In genomic region chr4:116819968-116820901, GRCm38 (mm10) we compare ENCODE assay signal across 9 mouse cellular contexts. TPM values are rescaled to one million over a fixed set of nuclear protein-coding genes. Genes with fewer than 3 reads are reported as not detected.
A peak's percentile ranks its signal among the peaks of the same experiment; 100 is the strongest.
DNase-seq lines count a peak whose midpoint lies in the region; ATAC-seq and TF ChIP-seq lines count a peak whose summit lies in the region.
"Had no signal": no experiment of that assay in that cellular context is flagged by ENCODE, and none has a peak within 500 bp of the region (broad histone marks: within the 10 kb centered on the region; RNA-seq: fewer than 3 reads in every experiment).

No protein-coding gene starts in this region.

- TF ChIP-seq CTCF in bone marrow, adult 2 months (IDR thresholded peaks at IDR 0.05; ENCODE audit: control insufficient read depth, insufficient read depth, low read length), result no peak

- WGBS in heart, embryonic 14.5 days, result 24% methylated on average over 32 of the region's 32 CpGs
- WGBS in bone marrow, adult 2 months, result 48% methylated on average over 32 of the region's 32 CpGs
- WGBS in hindbrain, embryonic 12.5 days, result 25% methylated on average over 32 of the region's 32 CpGs
- 19% methylated on average over 32 of the region's 32 CpGs for WGBS in midbrain, embryonic 14.5 days

- ATAC-seq in heart, embryonic 14.5 days (ENCODE audit: insufficient number of reproducible peaks, insufficient read depth, low FRiP score, low read depth), result no peak
- ATAC-seq in hindbrain, embryonic 12.5 days (ENCODE audit: low FRiP score), result peak; percentile 12
- ATAC-seq in midbrain, embryonic 14.5 days (ENCODE audit: low FRiP score, low TSS enrichment), result no peak
- ATAC-seq: Patski had no signal

- peak overlapping the region; percentile 100 for H3K4me2 ChIP-seq in heart, embryonic 14.5 days (ENCODE audit: low read length)
- H3K4me2 ChIP-seq in hindbrain, embryonic 12.5 days (replicated peaks), result peak overlapping the region; percentile 92
- H3K4me2 ChIP-seq in midbrain, embryonic 14.5 days (ENCODE audit: low read length), result peak overlapping the region; percentile 80

- H3K4me3 ChIP-seq in heart, embryonic 14.5 days (ENCODE audit: control insufficient read depth in 1 of 2, insufficient read depth in 1 of 2, low read depth in 1 of 2, low read length in 2 of 2), result peak overlapping the region; percentile 52 to 55
- no peak overlapping the region for H3K4me3 ChIP-seq in bone marrow, adult 2 months (replicated peaks; ENCODE audit: control insufficient read depth, low read depth, low read length)
- H3K4me3 ChIP-seq in hindbrain, embryonic 12.5 days, result peak overlapping the region; percentile 40
- peak overlapping the region; percentile 39 for H3K4me3 ChIP-seq in midbrain, embryonic 14.5 days (replicated peaks; ENCODE audit: low read depth, low read length)

- intact Hi-C loops in heart, postnatal 14 days (cut with DNase I), result no loop called here

- H3K9me3 ChIP-seq in heart, embryonic 14.5 days (ENCODE audit: control insufficient read depth, low read length), result no peaks in the 10 kb centered on the region
- no peaks in the 10 kb centered on the region for H3K9me3 ChIP-seq in hindbrain, embryonic 12.5 days (replicated peaks)
- H3K9me3 ChIP-seq in midbrain, embryonic 14.5 days (ENCODE audit: control insufficient read depth, low read length), result no peaks in the 10 kb centered on the region

- no peak overlapping the region for H3K27ac ChIP-seq in heart, embryonic 14.5 days (replicated peaks in 1 of 2; ENCODE audit: control insufficient read depth in 1 of 2, insufficient read depth in 1 of 2, low read depth in 2 of 2, low read length in 2 of 2)
- H3K27ac ChIP-seq in bone marrow, adult 2 months (ENCODE audit: control insufficient read depth, insufficient read depth, low read depth, low read length, poor library complexity), result no peak overlapping the region
- H3K27ac ChIP-seq in hindbrain, embryonic 12.5 days, result no peak overlapping the region
- H3K27ac ChIP-seq in midbrain, embryonic 14.5 days (replicated peaks; ENCODE audit: low read depth, low read length), result no peak overlapping the region

- DNase-seq in heart, postnatal 14 days, result no peak
- DNase-seq in midbrain, embryonic 14.5 days, result peak; percentile 19
- DNase-seq in ovary, adult 18-20 months (ENCODE audit: low spot score), result no peak
- no peak for DNase-seq in layer of hippocampus, adult 9-10 months (ENCODE audit: low spot score)
- DNase-seq in cerebellum, adult 11 months, result no peak

- H3K4me1 ChIP-seq in heart, embryonic 14.5 days (ENCODE audit: control insufficient read depth in 2 of 2, insufficient read depth in 2 of 2, low read length in 2 of 2), result peaks cover 7 to 9% of the 10 kb centered on the region in 2 experiments; a peak in 2 of 4 replicates
- H3K4me1 ChIP-seq in bone marrow, adult 2 months (ENCODE audit: control insufficient read depth, insufficient read depth, low read length), result no peaks in the 10 kb centered on the region; the same call in 1 of the 2 replicates
- H3K4me1 ChIP-seq in hindbrain, embryonic 12.5 days, result peaks cover 21% of the 10 kb centered on the region
- H3K4me1 ChIP-seq in midbrain, embryonic 14.5 days (ENCODE audit: control insufficient read depth, insufficient read depth, low read length), result peaks cover 13% of the 10 kb centered on the region

- TF ChIP-seq POLR2A in bone marrow, adult 2 months (IDR thresholded peaks at IDR 0.05; ENCODE audit: borderline replicate concordance, control insufficient read depth, low read depth, low read length), result peak; percentile 26; the same call in 1 of the 2 replicates

- H3K36me3 ChIP-seq in heart, embryonic 14.5 days (ENCODE audit: control insufficient read depth, insufficient read depth, low read length), result peaks cover 24% of the 10 kb centered on the region
- peaks cover 28% of the 10 kb centered on the region for H3K36me3 ChIP-seq in hindbrain, embryonic 12.5 days
- H3K36me3 ChIP-seq in midbrain, embryonic 14.5 days (ENCODE audit: control insufficient read depth, insufficient read depth, low read length), result no peaks in the 10 kb centered on the region

- H3K27me3 ChIP-seq in heart, embryonic 14.5 days (ENCODE audit: control insufficient read depth, insufficient read depth, low read length), result 0 out of 2 replicates have a peak, but pooled peaks cover 11% of the 10 kb centered on the region
- H3K27me3 ChIP-seq in hindbrain, embryonic 12.5 days, result peaks cover 24% of the 10 kb centered on the region
- peaks cover 22% of the 10 kb centered on the region; the same call in 1 of the 2 replicates for H3K27me3 ChIP-seq in midbrain, embryonic 14.5 days (ENCODE audit: control insufficient read depth, insufficient read depth, low read length)
- H3K27me3 ChIP-seq: Patski had no signal

- peak overlapping the region; percentile 69 for H3K9ac ChIP-seq in heart, embryonic 14.5 days (ENCODE audit: low read length)
- H3K9ac ChIP-seq in hindbrain, embryonic 12.5 days, result peak overlapping the region; percentile 53
- peak overlapping the region; percentile 43; the same call in 1 of the 2 replicates for H3K9ac ChIP-seq in midbrain, embryonic 14.5 days (replicated peaks; ENCODE audit: low read length)

RNA-seq across cellular contexts. Expression of gene Hpdl, which starts 1.3 kb away (rescaled TPM):
- 0.43 and 1.2 TPM in 2 replicates for polyA plus RNA-seq in heart, embryonic 14.5 days (2014; fragmentation: Nextera tagmentation; extraction: Ambion mirVana)
- 1 to 10 TPM; 3.2 to 3.6 TPM for total RNA-seq in heart, postnatal 14 days (2021)
- not detected in 2 replicates for polyA plus RNA-seq in bone marrow, adult 2 months (2011; ENCODE audit: insufficient read depth, insufficient read length, low replicate concordance, missing spikeins)
- 1.5 and 1.7 TPM in 2 replicates for polyA plus RNA-seq in hindbrain, embryonic 12.5 days (2016; fragmentation: Nextera tagmentation; extraction: Ambion mirVana)
- polyA plus RNA-seq in midbrain, embryonic 14.5 days (2014; fragmentation: Nextera tagmentation; extraction: Ambion mirVana), result 1.1 and 1.2 TPM in 2 replicates

RNA-seq across cellular contexts. Expression of gene Mutyh, which starts 12.7 kb away (rescaled TPM):
- 4.6 and 8.3 TPM in 2 replicates for polyA plus RNA-seq in heart, embryonic 14.5 days (2014; fragmentation: Nextera tagmentation; extraction: Ambion mirVana)
- under 1 TPM; 0.88 to 0.96 TPM for total RNA-seq in heart, postnatal 14 days (2021)
- polyA plus RNA-seq in bone marrow, adult 2 months (2011; ENCODE audit: insufficient read depth, insufficient read length, low replicate concordance, missing spikeins), result 3.2 and 25.9 TPM in 2 replicates
- 11.5 and 15.1 TPM in 2 replicates for polyA plus RNA-seq in hindbrain, embryonic 12.5 days (2016; fragmentation: Nextera tagmentation; extraction: Ambion mirVana)
- polyA plus RNA-seq in midbrain, embryonic 14.5 days (2014; fragmentation: Nextera tagmentation; extraction: Ambion mirVana), result 3.8 and 5.9 TPM in 2 replicates

RNA-seq across cellular contexts. Expression of gene Toe1, which starts 12.8 kb away (rescaled TPM):
- 18.3 and 18.7 TPM in 2 replicates for polyA plus RNA-seq in heart, embryonic 14.5 days (2014; fragmentation: Nextera tagmentation; extraction: Ambion mirVana)
- total RNA-seq in heart, postnatal 14 days (2021), result 1 to 10 TPM; 8.6 to 9.3 TPM
- polyA plus RNA-seq in bone marrow, adult 2 months (2011; ENCODE audit: insufficient read depth, insufficient read length, low replicate concordance, missing spikeins), result 8.8 and 11.9 TPM in 2 replicates
- polyA plus RNA-seq in hindbrain, embryonic 12.5 days (2016; fragmentation: Nextera tagmentation; extraction: Ambion mirVana), result 32.1 and 32.4 TPM in 2 replicates
- 22.6 and 30.4 TPM in 2 replicates for polyA plus RNA-seq in midbrain, embryonic 14.5 days (2014; fragmentation: Nextera tagmentation; extraction: Ambion mirVana)

RNA-seq across cellular contexts. Expression of gene Zswim5, which starts 56.9 kb away (rescaled TPM):
- polyA plus RNA-seq in heart, embryonic 14.5 days (2014; fragmentation: Nextera tagmentation; extraction: Ambion mirVana), result 0.80 and 0.89 TPM in 2 replicates
- total RNA-seq in heart, postnatal 14 days (2021), result 1 to 10 TPM; 1.1 to 1.6 TPM
- 0.72 TPM in 1 of 2 replicates, not detected in the other for polyA plus RNA-seq in bone marrow, adult 2 months (2011; ENCODE audit: insufficient read depth, insufficient read length, low replicate concordance, missing spikeins)
- 7.4 and 8.5 TPM in 2 replicates for polyA plus RNA-seq in hindbrain, embryonic 12.5 days (2016; fragmentation: Nextera tagmentation; extraction: Ambion mirVana)
- 7.7 and 9.2 TPM in 2 replicates for polyA plus RNA-seq in midbrain, embryonic 14.5 days (2014; fragmentation: Nextera tagmentation; extraction: Ambion mirVana)
